Mouse (Mus musculus): ENCODE data around the gene Prrc2b.

GRCm38 (mm10) chr2:32130435-32130834, 20.4 kb upstream of the Prrc2b start:
- peak; percentile 76; the same call in 1 of the 2 replicates for TF ChIP-seq CTCF (IDR thresholded peaks at IDR 0.05; ENCODE audit: extremely low read depth, insufficient read depth, insufficient read length, insufficient replicate concordance)
- TF ChIP-seq POLR2A (IDR thresholded peaks at IDR 0.05; ENCODE audit: low read depth, low read length) = no peak

All from spleen, adult 2 months (tissue).